8 mouse cellular contexts compared by ENCODE assay signal in genomic region chr12:59012710-59013091, GRCm38 (mm10). TPM values are rescaled to one million over a fixed set of nuclear protein-coding genes. Genes with fewer than 3 reads are reported as not detected.
DNase-seq lines count a peak whose midpoint lies in the region; ATAC-seq and TF ChIP-seq lines count a peak whose summit lies in the region.

No protein-coding gene starts in this region.

- DNase-seq in kidney, postnatal 14 days, result no peak
- DNase-seq in liver, embryonic 13.5 days, result no peak
- DNase-seq in frontal cortex, adult 2 months (ENCODE audit: extremely low spot score in 1 of 2, low spot score in 1 of 2), result no peak
- DNase-seq in layer of hippocampus, adult 8-10 months (ENCODE audit: low spot score in 2 of 2), result no peak

- peaks cover 31% of the 10 kb centered on the region for H3K4me1 ChIP-seq in kidney, embryonic 16.5 days (ENCODE audit: insufficient read depth, low read length)
- H3K4me1 ChIP-seq in bone marrow, adult 2 months (ENCODE audit: control insufficient read depth, insufficient read depth, low read length), result no peaks in the 10 kb centered on the region
- H3K4me1 ChIP-seq in heart, embryonic 13.5 days, result peaks cover 38% of the 10 kb centered on the region
- peaks cover 33% of the 10 kb centered on the region for H3K4me1 ChIP-seq in liver, embryonic 13.5 days (replicated peaks)
- peaks cover 10% of the 10 kb centered on the region; the same call in 1 of the 2 replicates for H3K4me1 ChIP-seq in stomach, embryonic 15.5 days

- no peaks in the 10 kb centered on the region for H3K9me3 ChIP-seq in kidney, embryonic 16.5 days (ENCODE audit: low read length)
- H3K9me3 ChIP-seq in heart, embryonic 13.5 days, result no peaks in the 10 kb centered on the region
- no peaks in the 10 kb centered on the region for H3K9me3 ChIP-seq in liver, embryonic 13.5 days (replicated peaks)
- H3K9me3 ChIP-seq in stomach, embryonic 15.5 days, result no peaks in the 10 kb centered on the region

- H3K27ac ChIP-seq in kidney, embryonic 16.5 days (ENCODE audit: low read length), result peak overlapping the region; percentile 93
- no peak overlapping the region; the same call in 1 of the 2 replicates for H3K27ac ChIP-seq in bone marrow, adult 2 months (ENCODE audit: control insufficient read depth, insufficient read depth, low read depth, low read length, poor library complexity)
- H3K27ac ChIP-seq in heart, embryonic 13.5 days (replicated peaks), result peak overlapping the region; percentile 88
- peak overlapping the region; percentile 90 for H3K27ac ChIP-seq in liver, embryonic 13.5 days
- H3K27ac ChIP-seq in stomach, embryonic 15.5 days, result peak overlapping the region; percentile 85

- H3K9ac ChIP-seq in kidney, embryonic 16.5 days (replicated peaks; ENCODE audit: low read length), result peak overlapping the region; percentile 84
- H3K9ac ChIP-seq in heart, embryonic 13.5 days, result peak overlapping the region; percentile 89
- H3K9ac ChIP-seq in liver, embryonic 13.5 days, result peak overlapping the region; percentile 84
- H3K9ac ChIP-seq in stomach, embryonic 15.5 days, result peak overlapping the region; percentile 45

- TF ChIP-seq POLR2A in bone marrow, adult 2 months (IDR thresholded peaks at IDR 0.05; ENCODE audit: borderline replicate concordance, control insufficient read depth, low read depth, low read length), result no peak

- under 1% methylated on average over 7 of the region's 7 CpGs for WGBS in kidney, embryonic 16.5 days
- 0% methylated on average over 7 of the region's 7 CpGs for WGBS in bone marrow, adult 2 months
- WGBS in heart, embryonic 13.5 days, result 2% methylated on average over 7 of the region's 7 CpGs
- 3% methylated on average over 7 of the region's 7 CpGs for WGBS in liver, embryonic 13.5 days (ENCODE audit: insufficient replicate concordance)
- 2% methylated on average over 7 of the region's 7 CpGs for WGBS in stomach, embryonic 15.5 days

- TF ChIP-seq CTCF in bone marrow, adult 2 months (IDR thresholded peaks at IDR 0.05; ENCODE audit: control insufficient read depth, insufficient read depth, low read length), result no peak

- H3K27me3 ChIP-seq in kidney, embryonic 16.5 days (ENCODE audit: insufficient read depth, low read length), result no peaks in the 10 kb centered on the region
- H3K27me3 ChIP-seq in heart, embryonic 13.5 days (replicated peaks), result no peaks in the 10 kb centered on the region
- H3K27me3 ChIP-seq in liver, embryonic 13.5 days, result no peaks in the 10 kb centered on the region
- no peaks in the 10 kb centered on the region for H3K27me3 ChIP-seq in stomach, embryonic 15.5 days (replicated peaks)

- peak overlapping the region; percentile 76 for H3K4me3 ChIP-seq in kidney, embryonic 16.5 days (ENCODE audit: low read length)
- peak overlapping the region; percentile 69 for H3K4me3 ChIP-seq in bone marrow, adult 2 months (replicated peaks; ENCODE audit: control insufficient read depth, low read depth, low read length)
- H3K4me3 ChIP-seq in heart, embryonic 13.5 days, result peak overlapping the region; percentile 95
- H3K4me3 ChIP-seq in liver, embryonic 13.5 days (replicated peaks), result peak overlapping the region; percentile 75
- H3K4me3 ChIP-seq in stomach, embryonic 15.5 days (replicated peaks), result peak overlapping the region; percentile 76

- H3K36me3 ChIP-seq in kidney, embryonic 16.5 days (ENCODE audit: insufficient read depth, low read length), result peaks cover 5% of the 10 kb centered on the region; the same call in 1 of the 2 replicates
- peaks cover 25% of the 10 kb centered on the region for H3K36me3 ChIP-seq in heart, embryonic 13.5 days
- peaks cover 23% of the 10 kb centered on the region for H3K36me3 ChIP-seq in liver, embryonic 13.5 days
- H3K36me3 ChIP-seq in stomach, embryonic 15.5 days, result no peaks in the 10 kb centered on the region

- no peak for ATAC-seq in kidney, embryonic 16.5 days (ENCODE audit: low FRiP score, low TSS enrichment)
- ATAC-seq in heart, embryonic 13.5 days (ENCODE audit: extremely low read depth, insufficient number of reproducible peaks, low FRiP score, low TSS enrichment), result no peak
- no peak for ATAC-seq in liver, embryonic 13.5 days (ENCODE audit: low read depth)
- ATAC-seq in stomach, embryonic 15.5 days (ENCODE audit: insufficient read depth, low FRiP score, low read depth), result no peak

- peak overlapping the region; percentile 77 for H3K4me2 ChIP-seq in kidney, embryonic 16.5 days (replicated peaks; ENCODE audit: low read depth, low read length)
- peak overlapping the region; percentile 70 for H3K4me2 ChIP-seq in heart, embryonic 13.5 days
- H3K4me2 ChIP-seq in liver, embryonic 13.5 days, result peak overlapping the region; percentile 79
- peak overlapping the region; percentile 85 for H3K4me2 ChIP-seq in stomach, embryonic 15.5 days

RNA-seq across cellular contexts. Expression of gene Gemin2, which starts 0.5 kb away (rescaled TPM):
- 30.3 and 30.7 TPM in 2 replicates for polyA plus RNA-seq in kidney, embryonic 16.5 days (2015; fragmentation: Nextera tagmentation; extraction: Ambion mirVana)
- 12.4 and 13.8 TPM in 2 replicates for polyA plus RNA-seq in bone marrow, adult 2 months (2011; ENCODE audit: insufficient read depth, insufficient read length, low replicate concordance, missing spikeins)
- polyA plus RNA-seq in heart, embryonic 13.5 days (2015; fragmentation: Nextera tagmentation; extraction: Ambion mirVana), result 22.4 and 25.1 TPM in 2 replicates
- polyA plus RNA-seq in liver, embryonic 13.5 days (2015; fragmentation: Nextera tagmentation; extraction: Ambion mirVana), result 25.5 and 26.0 TPM in 2 replicates
- 24.2 and 27.0 TPM in 2 replicates for polyA plus RNA-seq in stomach, embryonic 15.5 days (2015; fragmentation: Nextera tagmentation; extraction: Ambion mirVana)
- polyA plus RNA-seq in frontal cortex, adult 2 months (2012; rRNA removed), result 8.1 and 8.3 TPM in 2 replicates
- total RNA-seq in layer of hippocampus, adult 8-10 months (2022), result 1 to 10 TPM; 6.8 to 9.9 (median 9.1) TPM

RNA-seq across cellular contexts. Expression of gene Sec23a, which starts 0.9 kb away (rescaled TPM):
- 78.7 and 83.9 TPM in 2 replicates for polyA plus RNA-seq in kidney, embryonic 16.5 days (2015; fragmentation: Nextera tagmentation; extraction: Ambion mirVana)
- 9.2 and 14.7 TPM in 2 replicates for polyA plus RNA-seq in bone marrow, adult 2 months (2011; ENCODE audit: insufficient read depth, insufficient read length, low replicate concordance, missing spikeins)
- 66.4 and 67.9 TPM in 2 replicates for polyA plus RNA-seq in heart, embryonic 13.5 days (2015; fragmentation: Nextera tagmentation; extraction: Ambion mirVana)
- polyA plus RNA-seq in liver, embryonic 13.5 days (2015; fragmentation: Nextera tagmentation; extraction: Ambion mirVana), result 22.6 and 29.5 TPM in 2 replicates
- 63.7 and 68.6 TPM in 2 replicates for polyA plus RNA-seq in stomach, embryonic 15.5 days (2015; fragmentation: Nextera tagmentation; extraction: Ambion mirVana)
- polyA plus RNA-seq in frontal cortex, adult 2 months (2012; rRNA removed), result 46.1 and 53.5 TPM in 2 replicates
- 100 to 1,000 TPM in 2 of 4 experiments, 10 to 100 TPM in 2; 90.2 to 114 (median 101) TPM for total RNA-seq in layer of hippocampus, adult 8-10 months (2022)

RNA-seq across cellular contexts. Expression of gene Trappc6b, which starts 48.6 kb away (rescaled TPM):
- 94.4 and 97.3 TPM in 2 replicates for polyA plus RNA-seq in kidney, embryonic 16.5 days (2015; fragmentation: Nextera tagmentation; extraction: Ambion mirVana)
- polyA plus RNA-seq in bone marrow, adult 2 months (2011; ENCODE audit: insufficient read depth, insufficient read length, low replicate concordance, missing spikeins), result 41.7 and 44.5 TPM in 2 replicates
- 79.7 and 90.0 TPM in 2 replicates for polyA plus RNA-seq in heart, embryonic 13.5 days (2015; fragmentation: Nextera tagmentation; extraction: Ambion mirVana)
- polyA plus RNA-seq in liver, embryonic 13.5 days (2015; fragmentation: Nextera tagmentation; extraction: Ambion mirVana), result 52.2 and 58.7 TPM in 2 replicates
- polyA plus RNA-seq in stomach, embryonic 15.5 days (2015; fragmentation: Nextera tagmentation; extraction: Ambion mirVana), result 91.5 and 92.2 TPM in 2 replicates
- 180 and 211 TPM in 2 replicates for polyA plus RNA-seq in frontal cortex, adult 2 months (2012; rRNA removed)
- 100 to 1,000 TPM; 101 to 109 (median 106) TPM for total RNA-seq in layer of hippocampus, adult 8-10 months (2022)

RNA-seq across cellular contexts. Expression of gene Pnn, which starts 54.0 kb away (rescaled TPM):
- polyA plus RNA-seq in kidney, embryonic 16.5 days (2015; fragmentation: Nextera tagmentation; extraction: Ambion mirVana), result 88.9 and 106 TPM in 2 replicates
- 73.7 and 87.0 TPM in 2 replicates for polyA plus RNA-seq in bone marrow, adult 2 months (2011; ENCODE audit: insufficient read depth, insufficient read length, low replicate concordance, missing spikeins)
- 63.0 and 64.9 TPM in 2 replicates for polyA plus RNA-seq in heart, embryonic 13.5 days (2015; fragmentation: Nextera tagmentation; extraction: Ambion mirVana)
- polyA plus RNA-seq in liver, embryonic 13.5 days (2015; fragmentation: Nextera tagmentation; extraction: Ambion mirVana), result 43.9 and 53.3 TPM in 2 replicates
- polyA plus RNA-seq in stomach, embryonic 15.5 days (2015; fragmentation: Nextera tagmentation; extraction: Ambion mirVana), result 112 and 113 TPM in 2 replicates
- polyA plus RNA-seq in frontal cortex, adult 2 months (2012; rRNA removed), result 105 and 114 TPM in 2 replicates
- total RNA-seq in layer of hippocampus, adult 8-10 months (2022), result 10 to 100 TPM; 44.1 to 62.6 (median 55.0) TPM
